Mouse (Mus musculus): Measurements from ENCODE around the gene Shank2.

Gene Shank2

DNA sequence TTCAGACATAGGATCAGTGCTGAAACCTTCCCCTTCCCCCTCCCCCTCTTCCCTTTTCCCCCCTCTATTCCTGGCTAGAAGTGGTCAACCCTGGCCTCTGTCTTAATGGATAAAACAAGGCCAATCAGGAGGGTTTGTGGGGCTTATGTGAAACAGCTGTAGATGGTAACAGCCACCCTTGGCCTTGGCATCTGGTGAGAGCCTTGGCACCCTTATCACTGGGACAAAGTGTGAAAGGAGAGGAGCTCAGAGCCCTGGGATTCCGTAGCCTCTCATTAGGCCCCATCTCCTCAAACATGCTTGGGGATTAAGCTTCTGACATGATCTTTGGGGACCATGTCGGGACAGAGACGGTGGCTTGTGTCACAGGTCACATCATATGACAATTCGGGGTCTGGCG lies 106.4 kb downstream of the Shank2 start:
- DNase-seq: no peak

DNA sequence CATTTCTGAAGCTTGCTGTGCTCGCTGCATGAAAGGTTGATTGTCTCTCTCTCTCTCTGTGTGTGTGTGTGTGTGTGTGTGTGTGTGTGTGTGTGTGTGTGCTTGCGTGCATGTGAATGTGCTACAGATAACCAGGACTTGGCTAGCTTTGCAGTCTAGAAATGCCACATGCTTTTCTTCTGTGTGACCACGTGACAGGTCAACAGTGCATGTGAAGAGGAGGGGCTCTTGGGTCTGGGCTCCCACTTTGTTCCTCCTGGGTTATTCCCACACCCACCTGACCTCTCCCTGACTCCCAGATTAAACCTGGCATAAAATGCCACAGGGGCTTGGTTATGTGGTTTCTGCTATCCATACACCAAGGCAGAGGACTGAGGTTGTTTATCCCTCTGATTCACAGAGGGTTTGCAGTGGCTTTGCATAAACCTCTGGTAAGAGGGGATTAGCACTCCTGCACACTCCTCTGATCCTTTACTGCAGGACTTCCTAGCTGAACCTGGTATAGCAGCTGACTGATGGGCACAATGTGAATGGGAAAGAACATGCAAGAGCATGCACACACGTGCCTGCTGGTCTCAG lies 109.4 kb downstream of the Shank2 start:
- DNase-seq: no peak

DNA sequence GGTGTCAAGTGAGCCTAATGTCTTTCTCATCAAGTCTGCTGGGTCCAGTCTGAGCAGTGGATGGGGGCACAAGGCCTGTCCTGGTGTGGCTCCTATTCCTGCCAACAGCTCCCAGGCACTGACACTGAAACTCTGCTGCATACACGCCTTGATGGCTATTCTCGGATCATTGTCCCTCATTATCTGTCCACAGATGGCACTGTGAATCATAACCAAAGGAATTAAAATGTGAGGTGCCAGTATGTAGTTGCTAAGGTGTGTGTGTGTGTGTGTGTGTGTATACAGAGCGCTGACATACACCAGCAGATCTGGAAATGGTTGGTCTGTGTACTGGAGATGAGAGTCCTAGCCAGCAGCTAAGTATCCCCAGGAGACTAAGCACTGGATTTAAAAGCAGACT lies 110.3 kb downstream of the Shank2 start:
- DNase-seq: no peak

DNA sequence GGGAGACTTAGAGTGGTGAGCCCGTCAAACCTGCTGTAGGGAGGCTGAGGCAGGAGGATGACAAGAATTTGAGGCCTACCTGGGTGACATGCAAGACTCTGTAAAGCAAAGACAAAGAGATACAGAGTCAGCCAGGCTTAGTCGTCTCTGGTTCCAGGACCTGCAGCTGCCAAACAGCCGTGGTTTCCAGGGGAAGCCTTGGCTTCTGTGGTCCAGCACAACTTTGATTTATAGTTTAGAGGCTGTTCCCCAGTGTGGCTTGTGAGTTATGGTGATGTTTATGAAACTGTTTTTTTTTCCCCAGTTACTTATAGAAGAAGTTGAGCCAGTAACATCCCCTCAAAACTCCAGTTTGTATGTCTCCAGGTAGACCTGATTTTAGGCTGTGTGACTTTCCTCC lies 112.5 kb downstream of the Shank2 start:
- no peak for DNase-seq

DNA sequence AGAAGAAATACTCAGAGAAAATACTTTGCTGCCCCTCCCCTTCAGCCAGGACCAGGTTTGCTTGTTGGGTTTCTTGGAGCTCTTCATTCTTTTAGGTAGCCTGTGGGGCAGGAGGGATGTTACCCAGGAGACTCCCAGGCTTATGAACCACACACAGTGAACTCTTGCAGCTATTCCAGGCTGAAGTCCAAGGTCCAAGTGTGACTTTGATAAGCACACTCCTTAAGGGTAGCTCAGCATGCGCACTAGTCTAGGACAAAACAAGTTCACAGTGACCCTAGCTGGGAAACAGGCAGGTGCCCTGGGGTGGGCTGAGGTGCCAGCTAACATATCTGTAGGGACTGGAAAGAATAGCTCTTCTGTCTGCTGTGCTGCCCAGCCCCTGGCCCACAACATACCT lies 117.8 kb downstream of the Shank2 start:
- peak in 1 of 2 experiments; percentile 10 for DNase-seq

DNA sequence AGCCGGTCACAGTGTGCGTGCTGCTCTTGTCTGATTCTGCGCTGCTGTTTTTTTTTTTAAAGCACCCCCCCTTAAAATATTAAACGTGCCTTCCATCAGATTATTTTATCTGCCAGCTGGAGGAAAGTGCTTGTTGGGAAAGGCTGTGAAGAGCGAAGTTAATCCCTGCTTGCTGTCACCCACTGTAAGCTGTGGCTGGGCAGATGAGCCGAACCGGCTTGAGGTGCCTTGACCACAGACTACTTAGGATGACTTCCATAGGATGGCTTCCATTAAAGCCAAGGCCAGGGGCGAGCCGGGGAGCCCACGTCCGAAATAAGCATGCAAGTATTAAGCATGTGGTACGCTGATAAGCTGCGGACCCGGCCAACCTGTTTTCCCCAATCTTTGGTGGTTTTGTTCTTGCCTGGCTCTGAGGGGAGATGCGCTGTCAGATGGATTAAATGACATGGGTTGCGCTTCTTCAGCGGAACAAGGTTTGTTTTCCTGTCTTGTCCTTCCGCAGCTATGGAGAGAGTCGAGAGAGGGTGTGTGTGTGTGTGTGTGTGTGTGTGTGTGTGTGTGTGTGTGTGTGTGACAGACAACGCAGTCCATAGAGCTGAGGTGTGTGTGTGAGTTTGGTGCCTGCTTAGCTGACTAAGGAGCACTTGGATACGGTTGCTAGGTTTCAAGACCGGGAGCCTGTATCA lies 131.1 kb downstream of the Shank2 start:
- DNase-seq: no peak

DNA sequence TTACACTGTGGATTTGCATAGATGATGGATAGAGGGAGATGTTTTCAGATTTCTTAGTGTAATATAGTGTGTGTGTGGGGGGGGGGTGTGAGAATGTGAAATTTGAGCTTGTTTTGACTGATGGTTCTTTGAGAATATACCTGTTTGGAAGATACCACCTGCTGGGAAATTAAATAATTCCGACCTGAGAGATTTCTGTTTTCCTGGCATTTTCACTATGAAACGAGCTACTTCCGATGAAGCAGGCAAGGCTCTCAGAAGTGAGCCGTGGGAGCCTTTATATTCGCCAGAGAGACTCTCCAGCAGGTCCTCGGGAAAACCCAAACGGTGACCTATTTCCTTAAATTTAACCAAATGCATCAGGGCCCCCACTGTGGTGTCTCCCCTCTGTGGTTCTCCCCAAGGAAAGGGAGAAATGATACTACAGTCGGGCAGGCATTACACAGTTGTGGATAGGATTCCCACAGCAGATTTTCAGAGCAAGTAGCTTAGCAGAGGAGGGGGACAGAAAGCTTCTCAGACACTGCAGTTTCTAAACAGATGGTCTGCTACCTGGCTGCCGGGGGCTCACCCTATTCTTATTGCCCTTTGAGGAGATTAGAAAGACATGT lies 131.8 kb downstream of the Shank2 start:
- no peak for DNase-seq

DNA sequence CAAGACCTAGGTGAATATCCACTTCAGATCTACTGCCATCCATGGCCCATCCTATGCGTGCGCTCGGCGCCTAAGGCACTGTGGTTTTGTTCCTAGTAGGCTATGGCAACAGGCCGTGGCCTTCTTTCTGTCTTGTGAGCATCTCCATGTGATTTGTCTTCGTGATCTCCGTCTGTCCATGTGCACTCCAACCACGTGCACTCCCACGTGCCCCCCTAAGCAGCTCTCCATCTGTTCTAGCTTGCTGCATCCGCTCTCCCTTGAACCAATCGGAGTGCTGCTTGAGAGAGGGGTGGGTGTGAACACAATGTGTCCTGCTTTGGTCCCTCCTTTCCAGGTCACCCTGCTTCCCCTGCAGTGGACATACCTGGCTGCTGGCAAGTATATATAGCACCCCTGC lies 133.0 kb downstream of the Shank2 start:
- DNase-seq: no peak

DNA sequence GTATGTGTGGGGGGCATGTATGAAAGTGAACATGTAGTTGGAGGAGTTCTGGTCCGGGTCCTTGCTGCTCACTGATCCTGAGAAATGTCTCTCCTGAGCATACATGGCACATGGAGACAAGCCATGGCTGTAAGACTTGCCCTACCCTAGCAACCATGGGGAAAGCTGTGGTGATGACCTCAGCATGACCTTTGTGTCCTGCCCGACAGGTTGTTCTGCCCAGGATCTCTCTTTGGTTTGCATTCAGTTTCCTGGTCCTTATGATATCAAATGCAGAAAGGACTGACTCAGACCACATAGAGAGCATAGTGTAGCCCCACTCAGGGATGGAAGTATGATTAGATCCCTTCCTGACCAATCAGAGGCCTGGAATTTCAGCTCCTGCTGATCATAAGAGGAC lies 136.1 kb downstream of the Shank2 start:
- no peak for DNase-seq

DNA sequence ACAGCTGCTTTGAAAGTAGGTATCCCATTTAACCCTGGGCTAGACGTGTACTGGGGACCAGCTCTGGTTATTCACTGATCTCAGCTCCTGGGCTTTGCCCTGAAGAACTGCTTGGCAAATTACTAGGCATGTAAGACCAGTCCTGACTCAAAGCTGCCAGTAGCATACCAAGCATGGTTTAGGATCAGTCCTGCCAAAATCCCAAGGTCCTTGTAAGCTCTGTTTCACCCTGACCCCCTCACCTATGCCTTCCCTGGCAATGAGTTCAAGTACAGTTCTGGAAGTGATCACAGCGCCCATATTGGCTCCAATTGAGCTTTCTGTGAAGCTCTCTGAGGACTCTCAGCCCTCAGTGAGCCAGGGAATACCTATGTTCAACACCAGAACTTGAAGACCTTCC lies 136.7 kb downstream of the Shank2 start:
- DNase-seq: peak in 1 of 2 experiments; percentile 43

DNA sequence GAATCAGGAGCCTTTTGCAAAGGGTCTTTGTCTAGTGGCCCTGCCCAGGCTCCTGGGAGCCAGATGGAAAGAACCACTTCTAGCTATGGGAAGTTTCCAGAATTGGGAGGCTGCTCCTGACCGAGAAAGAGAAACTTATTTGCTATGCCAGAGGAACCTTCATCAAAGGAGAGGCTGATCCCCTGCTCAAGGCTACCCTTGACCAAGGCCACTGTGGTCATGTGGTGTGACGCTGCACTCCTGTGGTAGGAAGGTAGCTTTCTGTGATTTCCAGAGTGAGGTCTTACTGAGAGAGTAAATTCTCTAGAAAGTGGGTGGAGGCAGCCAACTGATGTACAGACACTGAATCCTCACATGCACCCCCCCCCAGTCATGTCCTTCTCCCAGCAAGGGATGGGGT lies 138.0 kb downstream of the Shank2 start:
- DNase-seq: no peak

DNA sequence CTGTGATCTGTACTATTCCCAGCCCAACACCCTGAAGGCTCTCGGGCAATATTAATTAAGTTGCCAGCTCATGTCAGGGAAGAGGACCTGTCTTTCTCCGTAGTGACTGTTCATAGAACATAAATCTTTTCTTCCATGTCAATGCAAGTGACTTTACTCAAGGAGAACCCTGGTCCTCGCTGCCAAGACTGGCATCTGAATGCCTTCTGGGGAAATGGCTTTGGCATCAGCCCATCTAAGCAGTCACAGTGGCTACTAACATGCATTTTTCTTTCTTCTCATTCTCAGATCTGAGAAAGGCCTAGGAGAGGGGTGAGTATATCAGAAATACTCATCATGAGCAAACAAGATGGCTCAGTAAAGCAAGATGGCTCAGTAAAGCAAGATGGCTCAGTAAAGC lies 138.7 kb downstream of the Shank2 start:
- DNase-seq: peak; percentile 13 to 14

DNA sequence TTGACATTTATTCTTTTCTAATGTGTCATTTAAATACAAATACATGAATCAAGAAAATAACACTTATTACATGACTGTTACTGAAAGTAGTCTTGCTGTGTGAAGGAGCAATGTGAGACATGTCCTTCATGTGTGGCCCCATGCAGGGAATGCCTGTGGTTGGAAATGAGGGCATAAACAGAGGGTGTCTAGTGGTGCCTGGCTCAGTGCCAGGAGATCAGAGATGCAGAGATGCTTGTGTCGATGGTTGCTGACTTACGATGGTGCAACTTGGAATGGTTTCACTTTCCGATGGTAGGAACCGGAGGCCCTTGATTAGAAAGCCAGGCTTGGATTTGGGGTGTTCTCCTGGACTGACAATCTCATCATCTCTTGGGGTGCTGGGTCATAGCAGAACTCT lies 140.3 kb downstream of the Shank2 start:
- no peak for DNase-seq

DNA sequence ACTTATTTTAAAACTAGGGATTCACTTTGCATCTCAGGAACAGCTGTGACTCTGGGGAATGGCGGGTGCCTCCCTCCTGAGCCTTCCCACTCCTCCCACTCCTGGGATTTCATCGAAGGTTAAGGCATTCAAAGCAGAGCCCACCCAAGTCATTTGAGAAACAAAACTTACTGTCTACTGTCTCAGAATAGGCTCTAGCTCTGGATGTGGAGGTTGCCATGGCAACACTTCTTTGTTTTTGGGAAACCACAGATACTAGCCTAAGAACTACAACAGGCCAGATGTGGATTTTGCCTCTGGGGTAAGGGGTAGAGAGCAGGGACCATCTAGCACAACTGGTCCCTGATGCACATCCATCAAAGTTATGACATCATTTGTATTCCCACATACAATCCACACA lies 142.2 kb downstream of the Shank2 start:
- no peak for DNase-seq

DNA sequence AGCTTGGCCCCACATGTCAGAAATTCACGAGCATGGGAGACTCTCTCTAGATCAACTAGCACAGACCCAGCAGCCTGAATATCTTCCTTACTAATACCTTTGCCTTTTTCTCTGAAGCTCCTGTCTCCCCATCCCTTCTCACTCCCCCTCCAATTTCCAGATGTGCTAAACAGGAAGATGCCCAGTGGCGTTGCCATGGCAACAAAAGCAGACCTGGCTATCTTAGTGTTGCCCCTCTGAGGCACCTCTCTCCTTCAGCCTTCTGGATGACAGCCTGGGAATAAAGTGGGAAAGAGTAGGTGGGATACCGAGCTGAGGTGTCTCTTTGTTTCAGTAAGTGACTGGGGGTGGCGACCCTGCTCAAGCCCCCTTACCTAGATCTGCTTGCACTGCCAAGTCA lies 146.4 kb downstream of the Shank2 start:
- DNase-seq: no peak

DNA sequence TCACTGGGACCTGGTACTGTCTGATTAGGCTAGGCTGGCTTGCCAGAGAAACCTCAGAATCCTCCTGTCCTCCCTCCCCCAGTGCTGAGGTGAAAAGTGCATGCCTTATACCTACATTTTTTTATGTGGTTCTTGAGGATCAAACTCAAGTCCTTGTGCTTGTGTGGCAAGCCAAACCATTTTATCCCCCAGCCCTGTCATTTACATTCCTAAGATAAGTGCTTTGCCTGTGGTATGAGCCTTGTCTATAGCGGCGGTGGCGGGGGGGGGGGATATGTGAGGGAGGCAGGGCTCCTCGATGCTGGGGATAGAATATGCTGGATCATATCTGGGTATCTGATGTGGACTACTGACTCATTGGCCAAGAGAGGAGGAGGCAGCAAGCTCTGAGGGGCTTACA lies 151.4 kb downstream of the Shank2 start:
- no peak for DNase-seq

DNA sequence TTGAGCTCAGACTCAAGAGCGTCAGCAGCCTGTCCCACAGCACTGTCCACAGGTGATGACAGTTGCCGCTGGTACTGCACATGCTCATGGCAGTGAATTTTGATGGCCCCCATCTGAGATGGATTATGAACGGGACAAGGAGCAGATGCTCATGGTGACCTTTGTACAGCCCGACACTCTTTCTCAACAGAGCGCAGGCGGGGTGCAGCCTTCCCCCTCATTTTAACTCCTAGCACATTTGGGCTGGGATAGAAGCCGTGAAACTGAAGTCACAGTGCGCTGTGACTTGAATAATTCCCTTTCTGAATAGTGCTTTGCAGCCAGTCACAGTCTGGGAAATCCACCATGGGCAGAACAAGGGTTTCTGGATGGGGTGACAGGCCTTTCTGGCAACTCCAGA lies 152.0 kb downstream of the Shank2 start:
- DNase-seq: no peak

DNA sequence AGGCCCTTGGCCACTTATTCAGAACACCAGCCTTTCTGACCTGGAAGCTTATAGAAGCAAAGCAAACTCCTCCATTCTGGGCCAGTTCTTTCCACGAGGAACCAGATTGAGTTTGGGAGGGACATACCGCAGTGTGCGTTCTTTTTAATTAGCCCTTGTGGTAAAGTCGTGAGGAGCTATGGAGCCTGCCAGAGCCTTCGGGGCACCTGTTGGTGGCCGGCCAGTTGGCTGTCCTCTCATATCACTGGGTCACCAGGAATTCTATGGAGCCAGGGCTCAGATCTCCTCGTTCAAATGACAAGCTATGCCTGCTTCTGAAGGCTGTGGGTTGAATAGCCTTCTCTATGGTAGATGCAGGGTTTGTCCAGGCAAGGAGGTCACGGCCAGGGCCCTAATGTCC lies 156.2 kb downstream of the Shank2 start:
- DNase-seq: no peak

DNA sequence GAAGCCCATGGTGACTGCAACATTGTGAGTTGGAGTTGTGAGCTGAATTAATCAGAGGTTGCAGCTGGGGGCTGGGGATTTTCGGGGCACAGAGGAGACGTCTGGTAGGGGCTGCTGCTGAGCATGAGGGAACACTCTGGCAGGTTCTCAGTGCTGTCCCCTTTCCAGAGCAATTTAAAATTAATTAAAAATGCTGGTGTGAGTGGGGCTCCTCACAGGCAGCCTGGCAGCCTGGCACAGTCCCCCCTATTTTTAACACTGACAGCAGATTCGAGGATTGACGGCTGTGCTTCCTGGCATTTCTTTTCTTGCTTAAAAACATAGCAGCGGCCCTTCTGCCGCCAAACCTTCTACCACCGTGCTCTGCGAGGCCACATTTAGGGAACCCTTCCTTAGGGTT lies 157.8 kb downstream of the Shank2 start:
- DNase-seq: no peak

DNA sequence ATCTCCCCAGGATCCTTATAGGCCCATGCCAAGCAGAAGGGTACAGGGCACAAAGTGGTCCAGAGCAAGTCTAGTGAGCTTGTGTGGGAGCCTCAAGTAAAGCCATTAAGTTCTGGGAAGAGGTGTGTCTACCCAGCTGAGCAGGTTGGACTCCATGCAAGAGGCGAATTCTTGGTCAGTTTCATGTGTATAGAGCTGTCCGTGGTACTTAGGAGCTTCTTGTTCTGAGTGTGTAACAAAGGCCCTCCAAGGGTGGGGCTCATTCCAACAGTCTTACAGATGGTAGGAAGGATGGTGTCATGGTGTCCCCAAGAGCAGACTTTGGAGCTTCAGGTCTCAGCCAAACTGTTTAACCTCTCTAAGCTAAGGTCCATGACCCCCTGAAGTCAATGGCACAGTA lies 158.3 kb downstream of the Shank2 start:
- DNase-seq: no peak

DNA sequence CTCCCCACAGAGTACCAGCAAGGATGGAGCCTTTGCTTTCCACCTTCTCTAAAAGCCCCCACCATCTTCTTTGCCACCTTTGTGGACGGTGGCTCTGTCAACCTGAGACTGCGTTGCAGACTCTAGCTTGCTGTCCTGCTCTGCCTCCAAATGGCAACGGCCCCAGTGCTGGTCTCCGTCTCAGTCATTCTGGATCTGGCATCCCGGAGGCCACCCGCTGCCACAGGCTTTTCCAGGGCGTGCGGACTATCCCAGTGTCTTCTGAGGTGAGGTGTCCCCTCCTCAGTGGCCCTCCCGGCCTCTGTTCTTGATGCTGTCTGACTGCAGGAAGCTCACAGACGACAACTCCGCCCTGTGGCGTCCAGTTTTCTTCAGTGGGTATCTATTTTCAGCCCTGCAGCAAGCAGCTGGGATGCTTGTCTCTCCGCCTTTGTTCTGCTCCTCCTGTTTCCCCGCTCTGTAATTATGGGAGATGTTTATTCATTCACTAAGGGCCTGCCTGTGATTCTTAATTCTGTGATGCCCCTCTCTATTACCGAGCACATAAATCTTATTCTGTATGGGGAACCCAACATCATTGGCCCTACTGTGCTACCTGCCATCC lies 159.0 kb downstream of the Shank2 start:
- DNase-seq: no peak

DNA sequence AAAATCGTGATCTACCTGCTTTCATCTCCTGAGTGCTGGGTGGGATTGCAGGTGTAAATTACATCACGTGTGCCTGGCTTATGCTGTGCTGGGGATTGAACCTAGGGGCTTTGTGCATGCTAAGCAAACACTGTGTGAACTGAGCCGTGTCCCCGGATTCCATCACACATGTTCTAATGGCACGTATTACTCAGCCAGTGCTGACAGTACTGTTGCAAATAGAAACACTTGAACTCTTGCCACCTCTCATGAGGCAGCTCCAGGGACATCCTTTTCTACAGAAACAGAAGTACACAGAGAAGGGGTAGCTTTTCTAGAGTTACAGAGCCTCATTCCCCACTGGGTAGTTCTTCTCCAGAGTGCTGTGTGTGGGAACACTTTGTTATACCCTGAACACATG lies 168.5 kb downstream of the Shank2 start:
- no peak for DNase-seq

DNA sequence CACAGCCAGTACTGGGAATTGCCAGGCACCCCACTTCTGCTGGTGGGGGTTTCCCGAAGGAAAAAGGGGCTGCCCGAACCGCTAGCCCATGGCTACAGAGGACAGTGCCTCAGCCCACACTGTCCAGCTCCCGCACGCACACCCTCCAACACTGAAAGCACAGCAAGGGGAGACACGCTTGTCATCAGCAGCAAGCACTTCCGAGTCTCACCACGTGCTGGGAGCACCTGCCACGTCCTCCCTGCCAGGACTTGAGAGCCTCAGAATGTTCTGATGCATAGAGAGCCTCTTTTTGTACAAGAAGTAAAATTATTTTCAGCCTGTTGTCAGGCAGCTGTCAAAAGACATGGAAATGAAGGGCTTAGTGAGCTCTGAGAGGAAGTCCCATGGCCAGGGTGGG lies 169.0 kb downstream of the Shank2 start:
- no peak for DNase-seq

DNA sequence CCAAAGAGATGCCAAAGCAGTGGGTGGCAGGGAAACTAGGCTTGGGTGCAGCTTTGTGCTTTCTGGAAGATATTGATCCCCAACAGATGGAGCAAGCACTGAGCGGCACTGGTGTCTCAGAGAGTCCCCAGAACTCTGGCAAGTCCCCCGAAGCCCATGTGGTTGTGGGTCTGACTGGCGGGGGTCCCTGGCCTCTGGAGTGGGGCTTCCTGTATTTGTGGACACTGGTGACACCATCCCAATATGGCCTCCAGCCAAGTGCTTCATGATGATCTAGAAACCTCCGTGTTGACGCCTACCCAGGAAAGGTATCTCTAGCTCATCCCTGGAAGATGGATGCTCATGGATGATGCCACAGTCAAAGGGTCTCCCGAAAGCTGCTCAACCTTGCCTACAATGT lies 172.1 kb downstream of the Shank2 start:
- DNase-seq: no peak

Measured in kidney, adult 8-10 months (tissue).